Mouse (Mus musculus) C2C12 (cell line): Measurements from ENCODE around the gene Bri3.

Experiments
- CEBPB ChIP-seq: IDR thresholded peaks from one replicate; pipeline ENCODE4 v1.6.1; 2011; ENCODE audit warnings: low read depth, mild to moderate bottlenecking, control low read depth, moderate library complexity
- CTCF ChIP-seq: IDR thresholded peaks from one replicate; pipeline ENCODE4 v1.5.1; 2011; ENCODE audit not compliant: control insufficient read depth, insufficient read depth, insufficient read length
- MAX ChIP-seq: IDR thresholded peaks from one replicate; pipeline ENCODE4 v1.6.1; 2011; ENCODE audit warnings: mild to moderate bottlenecking, control low read depth
- MYOD1 ChIP-seq: IDR thresholded peaks from one replicate; pipeline ENCODE4 v1.6.1; 2011; ENCODE audit warnings: low read depth; ENCODE audit not compliant: control insufficient read depth, insufficient read length
- MYOG ChIP-seq: IDR thresholded peaks from one replicate; pipeline ENCODE4 v1.6.1; 2011; ENCODE audit not compliant: control insufficient read depth, insufficient read length; ENCODE audit errors: extremely low read depth
- USF1 ChIP-seq: IDR thresholded peaks from one replicate; pipeline ENCODE4 v1.6.1; 2011; ENCODE audit warnings: low read depth, mild to moderate bottlenecking, control low read depth, moderate library complexity

DNA sequence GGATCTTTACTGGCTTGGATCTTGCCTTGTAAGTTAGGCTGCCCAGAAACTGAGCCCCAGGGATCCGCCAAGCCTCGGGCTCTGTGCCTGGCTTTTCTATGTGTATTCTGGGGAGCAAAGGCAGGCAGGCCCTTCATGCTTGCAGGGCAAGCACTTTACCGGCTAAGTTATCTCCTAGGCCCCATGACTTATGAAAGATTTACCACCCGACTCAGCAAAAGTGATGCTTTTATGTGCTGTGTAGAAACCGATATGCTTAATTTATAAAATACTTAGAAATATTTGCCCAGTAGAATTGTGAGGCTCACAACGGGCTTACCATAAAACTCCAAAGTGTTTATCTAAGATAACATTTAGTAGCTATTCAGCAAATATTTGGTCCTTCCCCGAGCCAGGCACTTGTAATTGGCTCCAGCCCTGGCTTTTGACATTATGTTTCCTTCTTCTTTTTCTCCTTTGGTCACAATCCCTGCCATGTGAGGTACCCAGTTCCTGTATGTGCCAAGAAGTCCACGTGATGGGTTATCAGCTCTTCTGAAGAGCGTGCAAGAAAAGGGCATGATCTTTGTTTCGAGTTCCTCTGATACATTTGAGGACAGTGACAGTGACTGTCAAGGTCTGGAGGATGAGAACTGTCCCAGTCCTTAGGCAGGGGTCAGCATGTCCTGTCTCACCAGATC lies 3.8 kb downstream of the Bri3 start:
- TF ChIP-seq CTCF, result no peak
- TF ChIP-seq CEBPB, result no peak
- no peak for TF ChIP-seq MAX
- TF ChIP-seq USF1, result no peak
- TF ChIP-seq MYOG, result no peak
- no peak for TF ChIP-seq MYOD1
